Mouse (Mus musculus) lung, embryonic 15.5 days (tissue): Measurements from ENCODE around the gene Odf2. TPM values are rescaled to one million over a fixed set of nuclear protein-coding genes. Genes with fewer than 3 reads are reported as not detected.
"Not testable (repeated sequence)": the region's sequence is repeated elsewhere in the genome, so short reads cannot be mapped to it uniquely, and the experiment has no call there.

Experiments
- ATAC-seq: fragments of 200-750 bp; cut with Nextera tagmentation; 2 replicates; pipeline ENCODE4 v1.8.0; 2017; ENCODE audit warnings: moderate number of reproducible peaks, borderline replicate concordance; ENCODE audit not compliant: low FRiP score, low TSS enrichment; ENCODE audit errors: extremely low read depth
- H3K27ac ChIP-seq: fragments of 300-500 bp; sonication (generic); 2 replicates; pipeline ENCODE4 v1.5.1; 2015; ENCODE audit warnings: moderate library complexity, mild to moderate bottlenecking, inconsistent platforms
- H3K27me3 ChIP-seq: fragments of 300-500 bp; sonication (generic); 2 replicates; pipeline ENCODE4 v1.6.1; 2015; ENCODE audit warnings: inconsistent platforms
- H3K36me3 ChIP-seq: fragments of 300-500 bp; sonication (generic); 2 replicates; pipeline ENCODE4 v1.6.1; 2015; ENCODE audit warnings: inconsistent platforms
- H3K4me1 ChIP-seq: fragments of 300-500 bp; sonication (generic); 2 replicates; pipeline ENCODE4 v1.6.1; 2015; ENCODE audit warnings: inconsistent platforms
- H3K4me2 ChIP-seq: fragments of 300-500 bp; sonication (generic); 2 replicates; pipeline ENCODE4 v1.6.1; 2015; ENCODE audit warnings: inconsistent platforms, mild to moderate bottlenecking, moderate library complexity
- H3K4me3 ChIP-seq: fragments of 300-500 bp; sonication (generic); 2 replicates; pipeline ENCODE4 v1.5.1; 2015; ENCODE audit warnings: mild to moderate bottlenecking, inconsistent platforms
- H3K9ac ChIP-seq: fragments of 300-500 bp; sonication (generic); 2 replicates; pipeline ENCODE4 v1.6.1; 2015; ENCODE audit warnings: inconsistent platforms
- H3K9me3 ChIP-seq: fragments of 300-500 bp; sonication (generic); 2 replicates; pipeline ENCODE4 v1.6.1; 2016; ENCODE audit warnings: inconsistent platforms
- WGBS: fragments of 180-500 bp; shearing (Covaris S2); methylation state at CpG from one replicate; pipeline ENCODE4 v1.1.7; 2015; 5-methylcytosine and 5-hydroxymethylcytosine counted together
- polyA plus RNA-seq: library from polyadenylated mRNA; unstranded; fragments of >200 nt; fragmentation: Nextera tagmentation; extraction: Ambion mirVana; gene quantifications from 2 replicates; pipeline ENCODE4 v1.2.1, GENCODE M21; 2015

Odf2 gene
- polyA plus RNA-seq, 1 experiment from 2014 or later: 62.3 TPM

- H3K27ac ChIP-seq: no peak overlapping the region
- no peak overlapping the region for H3K4me2 ChIP-seq
- H3K36me3 ChIP-seq: no peaks in the 10 kb centered on the region
- 92% methylated on average over 10 of the region's 10 CpGs for WGBS
- H3K27me3 ChIP-seq: no peaks in the 10 kb centered on the region
- no peak overlapping the region for H3K9ac ChIP-seq
- ATAC-seq: no peak
- H3K4me1 ChIP-seq: peaks cover 11% of the 10 kb centered on the region
- H3K9me3 ChIP-seq: no peaks in the 10 kb centered on the region
- no peak overlapping the region for H3K4me3 ChIP-seq
Measured at GRCm38 (mm10) chr2:29872581-29873295, 16.3 kb upstream of the Odf2 start.

- H3K36me3 ChIP-seq: no peaks in the 10 kb centered on the region
- H3K9me3 ChIP-seq: no peaks in the 10 kb centered on the region
- H3K4me3 ChIP-seq: no peak overlapping the region
- H3K9ac ChIP-seq: no peak overlapping the region
- WGBS: 84% methylated on average over 4 of the region's 4 CpGs
- H3K27ac ChIP-seq: no peak overlapping the region
- H3K4me1 ChIP-seq: peaks cover 11% of the 10 kb centered on the region
- H3K4me2 ChIP-seq: no peak overlapping the region
- no peaks in the 10 kb centered on the region for H3K27me3 ChIP-seq
- no peak for ATAC-seq
Measured at GRCm38 (mm10) chr2:29873801-29874200, 15.2 kb upstream of the Odf2 start.

DNA sequence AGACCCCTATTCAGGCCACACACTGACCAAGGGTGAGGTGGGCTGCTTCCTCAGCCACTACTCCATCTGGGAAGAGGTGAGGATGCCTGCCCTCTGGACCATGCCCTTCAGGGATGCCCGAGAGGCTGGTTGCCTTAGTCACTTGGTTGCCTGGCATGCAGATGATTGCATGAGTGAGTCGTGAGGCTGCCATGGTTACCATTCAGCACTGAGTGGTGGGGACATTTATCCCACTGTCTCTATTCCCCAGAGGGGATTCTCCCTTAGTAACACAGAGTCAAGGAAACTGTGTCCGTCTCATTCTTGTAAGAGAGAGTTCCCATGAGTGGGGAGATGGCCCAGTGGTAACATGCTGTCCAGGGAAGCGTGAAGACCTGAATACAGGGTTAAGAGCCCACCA is 11.0 kb upstream of the Odf2 start:
- ATAC-seq: no peak
- 74% methylated on average over 4 of the region's 4 CpGs for WGBS
- H3K36me3 ChIP-seq: no peaks in the 10 kb centered on the region
- H3K27me3 ChIP-seq: no peaks in the 10 kb centered on the region
- no peak overlapping the region for H3K27ac ChIP-seq
- H3K4me3 ChIP-seq: no peak overlapping the region
- H3K4me2 ChIP-seq: no peak overlapping the region
- no peak overlapping the region for H3K9ac ChIP-seq
- H3K4me1 ChIP-seq: no peaks in the 10 kb centered on the region
- H3K9me3 ChIP-seq: no peaks in the 10 kb centered on the region

DNA sequence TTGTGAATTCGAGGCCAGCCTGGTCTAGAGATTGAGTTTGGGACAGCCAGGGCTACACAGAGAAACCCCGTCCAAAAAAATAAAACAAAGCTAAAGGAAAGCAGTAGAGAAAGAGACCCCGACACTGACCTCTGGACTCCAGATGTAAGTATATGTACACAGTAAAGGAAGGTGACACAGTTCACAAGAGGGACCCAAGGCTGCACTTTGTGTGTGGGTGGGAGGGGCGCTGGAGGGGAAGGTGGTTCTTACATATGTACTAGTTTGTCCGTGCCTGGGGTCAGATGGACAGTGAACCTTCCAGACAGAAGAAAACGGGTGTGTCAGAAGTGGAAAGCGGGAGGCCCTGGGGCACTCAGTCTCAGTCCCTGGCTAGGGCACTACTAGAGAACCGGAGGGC is 9.8 kb upstream of the Odf2 start:
- no peak overlapping the region for H3K9ac ChIP-seq
- no peaks in the 10 kb centered on the region for H3K4me1 ChIP-seq
- no peak overlapping the region for H3K4me2 ChIP-seq
- 57% methylated on average over 8 of the region's 8 CpGs for WGBS
- no peak for ATAC-seq
- no peaks in the 10 kb centered on the region for H3K27me3 ChIP-seq
- no peaks in the 10 kb centered on the region for H3K36me3 ChIP-seq
- no peak overlapping the region for H3K4me3 ChIP-seq
- no peak overlapping the region for H3K27ac ChIP-seq
- no peaks in the 10 kb centered on the region for H3K9me3 ChIP-seq

- Histone ChIP-seq H3K27ac (no peak overlapping the region), H3K9ac (no peak overlapping the region)
- WGBS: 58% methylated on average over 17 of the region's 17 CpGs
Measured at GRCm38 (mm10) chr2:29879964-29880830, 8.8 kb upstream of the Odf2 start.

DNA sequence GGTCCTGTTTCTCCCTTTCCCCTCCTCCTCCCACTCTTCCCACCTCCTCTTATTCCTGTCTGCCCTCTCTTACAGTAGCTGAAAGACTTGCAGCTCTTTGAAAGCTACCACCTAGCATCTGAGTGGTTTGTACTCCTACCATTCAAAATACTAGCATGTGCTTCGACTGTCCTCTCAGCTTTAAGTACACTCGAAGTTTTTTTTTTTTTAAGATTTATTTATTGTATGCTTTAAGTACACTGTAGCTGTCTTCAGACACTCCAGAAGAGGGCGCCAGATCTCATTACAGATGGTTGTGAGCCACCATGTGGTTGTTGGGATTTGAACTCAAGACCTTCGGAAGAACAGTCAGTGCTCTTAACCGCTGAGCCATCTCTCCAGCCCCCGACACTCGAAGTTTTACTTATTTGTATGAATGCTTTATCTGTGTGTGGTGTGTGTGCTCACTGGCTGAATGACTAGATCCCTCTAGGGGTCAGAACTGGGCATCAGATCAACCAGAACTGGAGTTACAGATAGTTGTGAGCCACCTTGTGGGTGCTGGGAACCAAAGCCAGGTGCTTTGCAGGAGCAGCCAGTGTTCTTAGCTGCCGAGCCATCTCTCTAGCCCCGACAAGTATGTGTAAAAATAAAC is 2.2 kb upstream of the Odf2 start:
- H3K27ac ChIP-seq, H3K9ac ChIP-seq, ATAC-seq, H3K4me3 ChIP-seq, H3K4me2 ChIP-seq, H3K27me3 ChIP-seq, H3K9me3 ChIP-seq, H3K36me3 ChIP-seq: not testable (repeated sequence)
- 77% methylated on average over 9 of the region's 9 CpGs for WGBS
- peaks cover 16% of the 10 kb centered on the region for H3K4me1 ChIP-seq

More at GRCm38 (mm10) chr2:29879964-29880830, 8.8 kb upstream of the Odf2 start:
- Histone ChIP-seq H3K4me2 (no peak overlapping the region), H3K27me3 (no peaks in the 10 kb centered on the region), H3K4me1 (no peaks in the 10 kb centered on the region), H3K9me3 (no peaks in the 10 kb centered on the region), H3K36me3 (no peaks in the 10 kb centered on the region), H3K4me3 (no peak overlapping the region)
- ATAC-seq: no peak

DNA sequence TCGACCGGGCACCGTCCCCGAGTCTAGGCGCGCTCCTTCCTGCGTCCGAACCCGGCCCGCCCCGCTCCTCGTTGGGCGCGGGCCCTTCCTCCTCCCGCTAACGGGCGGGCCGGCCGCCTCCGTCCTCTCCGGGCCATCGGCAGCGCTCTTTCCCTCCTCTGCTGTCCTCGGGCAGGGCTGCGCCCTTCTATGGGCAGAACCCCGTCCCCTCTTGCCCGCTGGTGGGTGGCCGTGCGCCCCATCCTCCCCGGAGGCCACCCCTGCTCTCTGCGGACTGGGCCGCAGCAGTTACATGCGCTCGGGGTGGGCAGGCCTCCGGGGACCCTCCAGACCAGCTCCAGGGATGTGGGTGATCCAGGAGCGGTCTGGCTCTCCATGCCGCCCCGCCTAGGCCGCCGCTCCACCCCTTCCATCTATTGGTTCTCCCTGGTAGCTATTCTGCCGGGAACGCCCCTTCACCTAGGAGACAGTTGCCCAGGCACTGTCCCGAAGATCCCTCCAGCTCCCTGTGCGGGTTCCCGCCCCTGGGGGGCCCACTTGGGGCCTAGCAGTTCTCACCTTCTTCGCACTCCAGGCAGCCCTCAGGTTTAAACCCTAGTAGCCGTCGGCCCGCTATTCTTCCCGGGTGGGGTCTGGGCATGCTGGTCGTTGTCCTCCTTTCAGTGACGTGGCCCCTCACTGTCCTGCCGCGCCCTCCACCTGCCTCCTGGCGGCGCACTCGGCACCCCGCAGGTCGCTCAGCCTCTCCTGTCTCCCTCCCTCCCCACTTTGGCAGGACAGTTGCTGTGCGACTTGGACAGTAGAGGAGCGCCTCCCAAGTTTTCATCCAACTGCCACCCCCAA is 1.2 kb downstream of the Odf2 start:
- ATAC-seq: peak; percentile 93
- WGBS: under 1% methylated on average over 60 of the region's 61 CpGs
- peaks cover 35% of the 10 kb centered on the region for H3K36me3 ChIP-seq

GRCm38 (mm10) chr2:29891773-29892172 is 2.8 kb downstream of the Odf2 start:
- H3K9ac ChIP-seq: no peak overlapping the region
- no peaks in the 10 kb centered on the region; the same call in 1 of the 2 replicates for H3K27me3 ChIP-seq
- WGBS: 90% methylated on average over 6 of the region's 6 CpGs
- peaks cover 50% of the 10 kb centered on the region for H3K36me3 ChIP-seq
- H3K4me3 ChIP-seq: no peak overlapping the region
- no peak overlapping the region for H3K27ac ChIP-seq
- no peak overlapping the region for H3K4me2 ChIP-seq
- H3K4me1 ChIP-seq: peaks cover 16% of the 10 kb centered on the region
- no peaks in the 10 kb centered on the region for H3K9me3 ChIP-seq
- no peak for ATAC-seq

More for the DNA sequence above, 1.2 kb downstream of the Odf2 start:
- Histone ChIP-seq H3K27ac (peak overlapping the region; percentile 77), H3K9ac (peak overlapping the region; percentile 73), H3K4me3 (peak overlapping the region; percentile 69), H3K4me1 (peaks cover 16% of the 10 kb centered on the region), H3K9me3 (no peaks in the 10 kb centered on the region), H3K4me2 (peak overlapping the region; percentile 94), H3K27me3 (no peaks in the 10 kb centered on the region; the same call in 1 of the 2 replicates)

- no peak overlapping the region for H3K27ac ChIP-seq
- peaks cover 5% of the 10 kb centered on the region for H3K4me1 ChIP-seq
- WGBS: 100% methylated on average over 1 of the region's 1 CpGs
- H3K4me2 ChIP-seq: no peak overlapping the region
- peaks cover 92% of the 10 kb centered on the region for H3K36me3 ChIP-seq
- no peaks in the 10 kb centered on the region for H3K9me3 ChIP-seq
- ATAC-seq: no peak
- no peaks in the 10 kb centered on the region for H3K27me3 ChIP-seq
- H3K4me3 ChIP-seq: no peak overlapping the region
- H3K9ac ChIP-seq: no peak overlapping the region
Measured at GRCm38 (mm10) chr2:29896071-29896470, 7.0 kb downstream of the Odf2 start.

DNA sequence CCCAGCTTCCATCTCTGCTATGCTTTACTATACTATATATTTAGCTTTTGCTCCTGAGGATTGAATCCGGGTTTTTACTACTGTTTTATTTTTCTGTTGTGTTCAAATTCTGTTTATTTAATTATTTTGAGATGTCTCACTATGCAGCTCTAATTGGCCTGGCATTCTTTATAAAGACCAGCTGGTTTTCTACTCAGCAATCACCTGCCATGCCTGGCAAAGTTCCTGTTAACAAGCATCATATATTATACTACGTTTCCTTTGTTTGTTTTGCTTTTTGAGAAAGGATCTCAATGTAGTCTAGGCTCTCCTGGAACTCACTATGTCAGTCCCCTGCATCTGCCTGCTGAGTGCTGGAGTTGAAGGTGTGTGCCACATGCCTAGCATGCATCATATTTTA is 8.3 kb downstream of the Odf2 start:
- Histone ChIP-seq H3K27ac (no peak overlapping the region), H3K9me3 (no peaks in the 10 kb centered on the region), H3K36me3 (peaks cover 98% of the 10 kb centered on the region), H3K4me1 (no peaks in the 10 kb centered on the region), H3K4me3 (no peak overlapping the region), H3K9ac (no peak overlapping the region), H3K27me3 (no peaks in the 10 kb centered on the region), H3K4me2 (no peak overlapping the region)
- 73% methylated on average over 2 of the region's 2 CpGs for WGBS
- ATAC-seq: no peak

GRCm38 (mm10) chr2:29898081-29898480 is 9.1 kb downstream of the Odf2 start:
- H3K4me2 ChIP-seq: no peak overlapping the region
- H3K36me3 ChIP-seq: peaks cover 98% of the 10 kb centered on the region
- no peaks in the 10 kb centered on the region for H3K4me1 ChIP-seq
- ATAC-seq: no peak
- no peak overlapping the region for H3K4me3 ChIP-seq
- no peak overlapping the region for H3K9ac ChIP-seq
- H3K9me3 ChIP-seq: no peaks in the 10 kb centered on the region
- H3K27ac ChIP-seq: no peak overlapping the region
- no peaks in the 10 kb centered on the region for H3K27me3 ChIP-seq
- WGBS: 87% methylated on average over 1 of the region's 1 CpGs
